Mouse (Mus musculus) ES-E14 (cell line): ENCODE measurements around the gene Pum1. TPM values are rescaled to one million over a fixed set of nuclear protein-coding genes. Genes with fewer than 3 reads are reported as not detected.

Experiments
- DNase-seq: peaks from one replicate; pipeline ENCODE4 v3.0.0-alpha.2; 2013; ENCODE audit warnings: low read depth, low spot score
- H3K27ac ChIP-seq: 2 replicates; pipeline ENCODE4 v1.5.1; 2012; ENCODE audit warnings: low read depth, mild to moderate bottlenecking, low read length, moderate library complexity, mixed read lengths; ENCODE audit not compliant: poor library complexity, insufficient read depth, severe bottlenecking
- H3K36me3 ChIP-seq: 2 replicates; pipeline ENCODE4 v1.6.1; 2012; ENCODE audit warnings: mild to moderate bottlenecking, low read length, moderate library complexity, mixed read lengths; ENCODE audit not compliant: control insufficient read depth, poor library complexity, insufficient read depth, severe bottlenecking
- H3K4me1 ChIP-seq, 2 experiments: fragments of 150-350 bp in 1 of 2; sonication (generic) in 1 of 2; 2 replicates each; pipeline ENCODE4 v1.6.1; 2012; ENCODE audit warnings: low read length in 2 of 2, mild to moderate bottlenecking in 1 of 2, mixed read lengths in 1 of 2; ENCODE audit not compliant: control insufficient read depth in 2 of 2, insufficient read depth in 2 of 2, poor library complexity in 1 of 2
- H3K4me3 ChIP-seq, 2 experiments: fragments of 150-350 bp in 1 of 2; sonication (generic) in 1 of 2; 2 replicates each; pipeline ENCODE4 v1.5.1; 2012; ENCODE audit warnings: low read length in 2 of 2, low read depth in 1 of 2, mild to moderate bottlenecking in 1 of 2, mixed read lengths in 1 of 2; ENCODE audit not compliant: insufficient read depth in 1 of 2, poor library complexity in 1 of 2, severe bottlenecking in 1 of 2
- H3K9ac ChIP-seq: 2 replicates; pipeline ENCODE4 v1.6.1; 2012; ENCODE audit warnings: low read depth, mild to moderate bottlenecking, low read length, mixed read lengths; ENCODE audit not compliant: poor library complexity, insufficient read depth, severe bottlenecking
- H3K9me3 ChIP-seq: fragments of 150-350 bp; sonication (generic); 2 replicates; pipeline ENCODE4 v1.6.1; 2012; ENCODE audit warnings: low read depth, mild to moderate bottlenecking, low read length; ENCODE audit not compliant: control insufficient read depth, insufficient read depth
- CHD2 ChIP-seq: IDR thresholded peaks from 2 replicates; pipeline ENCODE4 v1.6.1; 2014; ENCODE audit warnings: mild to moderate bottlenecking, low read depth, low read length, inconsistent platforms
- HCFC1 ChIP-seq: IDR thresholded peaks from 2 replicates; pipeline ENCODE4 v1.6.1; 2012; ENCODE audit warnings: low read length, inconsistent platforms, borderline replicate concordance; ENCODE audit not compliant: insufficient read depth
- MAFK ChIP-seq: IDR thresholded peaks from 2 replicates; pipeline ENCODE4 v1.6.1; 2014; ENCODE audit warnings: mild to moderate bottlenecking, low read depth, low read length, inconsistent platforms; ENCODE audit not compliant: insufficient read depth
- ZC3H11A ChIP-seq: IDR thresholded peaks from 2 replicates; pipeline ENCODE4 v1.6.1; 2012; ENCODE audit warnings: low read depth, mild to moderate bottlenecking, inconsistent platforms, low read length, borderline replicate concordance
- ZNF384 ChIP-seq: IDR thresholded peaks from 2 replicates; pipeline ENCODE4 v1.6.1; 2012; ENCODE audit warnings: low read depth, low read length, inconsistent platforms
- in situ Hi-C, 2 experiments: fragments of 600-800 bp; cut with MboI; formaldehyde crosslinking; loops; one replicate each; pipeline ENCODE4 v1.15.1; 2025; ENCODE audit warnings: low sequenced_read_pairs in 2 of 2, inconsistent platforms in 1 of 2; ENCODE audit not compliant: unreplicated experiment in 2 of 2
- total RNA-seq: library from RNA; depleted of rRNA; stranded (reverse); fragments of 300-350 nt; gene quantifications from 2 replicates; pipeline ENCODE4 v1.2.3, GENCODE M21; 2012

Pum1 gene
- total RNA-seq, 1 experiment: 101 TPM

- Histone ChIP-seq H3K9ac (no peak overlapping the region), H3K27ac (no peak overlapping the region), H3K4me3 (no peak overlapping the region), H3K9me3 (no peaks in the 10 kb centered on the region), H3K4me1 (peaks cover 0 to 7% of the 10 kb centered on the region in 2 experiments; a peak in 1 of 4 replicates), H3K36me3 (peaks cover 57% of the 10 kb centered on the region)
- DNase-seq: no peak
- TF ChIP-seq HCFC1 (no peak), MAFK (no peak), CHD2 (no peak), ZNF384 (no peak), ZC3H11A (no peak)
- in situ Hi-C loops: no loop called here
These were observed 111.7 kb downstream of the Pum1 start for GRCm38 (mm10) chr4:130774822-130775221.

DNA sequence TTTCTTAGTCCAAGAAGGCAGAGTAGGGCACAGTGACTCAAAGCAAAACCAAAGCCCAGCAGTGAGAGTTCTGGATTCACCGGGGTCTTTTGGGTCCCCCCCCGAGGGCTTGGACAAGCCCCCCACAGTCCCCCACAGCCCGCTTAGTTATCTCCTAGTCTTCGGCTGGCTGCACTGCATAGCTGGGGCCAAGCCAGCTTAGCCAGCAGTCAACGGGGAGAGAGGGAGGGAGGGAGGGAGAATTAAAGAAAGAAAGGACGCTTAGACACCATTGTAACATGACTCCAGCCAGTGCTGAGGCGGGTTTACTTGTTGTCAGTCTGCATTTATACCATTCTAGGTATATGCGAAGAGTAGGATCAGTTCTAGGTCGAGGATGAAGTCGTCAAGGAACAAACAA is 114.5 kb downstream of the Pum1 start:
- no peak for DNase-seq
- peaks cover 7 to 8% of the 10 kb centered on the region in 2 experiments; a peak in 3 of 4 replicates for H3K4me1 ChIP-seq
- H3K27ac ChIP-seq: no peak overlapping the region
- in situ Hi-C loops: no loop called here
- TF ChIP-seq ZC3H11A (no peak), HCFC1 (no peak), CHD2 (no peak)
- H3K36me3 ChIP-seq: peaks cover 50% of the 10 kb centered on the region
- no peak overlapping the region for H3K4me3 ChIP-seq
- no peak overlapping the region for H3K9ac ChIP-seq
- no peaks in the 10 kb centered on the region for H3K9me3 ChIP-seq

DNA sequence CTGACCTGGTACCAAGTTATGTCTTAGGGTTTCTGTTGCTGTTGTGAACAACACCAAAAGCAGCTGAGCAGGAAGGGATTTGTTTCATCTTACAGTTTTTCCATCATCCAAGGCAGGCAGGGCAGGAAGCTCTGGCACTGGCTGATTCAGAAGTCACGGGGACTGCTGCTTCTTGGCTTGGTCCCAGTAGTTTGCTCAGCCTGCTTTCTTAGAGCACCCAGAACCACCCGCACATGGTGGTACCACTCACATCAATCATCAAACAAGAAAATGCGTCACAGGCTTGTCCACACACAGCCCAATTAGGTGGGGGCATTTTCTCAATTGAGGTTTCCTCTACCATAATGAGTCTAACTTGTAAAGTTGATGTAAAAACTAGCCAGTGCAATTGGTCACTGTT is 115.9 kb downstream of the Pum1 start:
- in situ Hi-C loops: no loop called here
- Histone ChIP-seq H3K9ac (no peak overlapping the region), H3K9me3 (no peaks in the 10 kb centered on the region), H3K36me3 (peaks cover 38% of the 10 kb centered on the region), H3K4me1 (peaks cover 7 to 8% of the 10 kb centered on the region in 2 experiments; a peak in 3 of 4 replicates), H3K27ac (no peak overlapping the region), H3K4me3 (no peak overlapping the region)
- no peak for DNase-seq
- TF ChIP-seq ZC3H11A: no peak
- no peak for TF ChIP-seq HCFC1
- TF ChIP-seq CHD2: no peak

- peaks cover 20% of the 10 kb centered on the region for H3K36me3 ChIP-seq
- TF ChIP-seq MAFK (no peak), ZNF384 (no peak), HCFC1 (no peak), ZC3H11A (no peak), CHD2 (no peak)
- peaks cover 0 to 8% of the 10 kb centered on the region in 2 experiments; a peak in 3 of 4 replicates for H3K4me1 ChIP-seq
- no peak overlapping the region for H3K4me3 ChIP-seq
- H3K9me3 ChIP-seq: no peaks in the 10 kb centered on the region
- no peak overlapping the region for H3K9ac ChIP-seq
- H3K27ac ChIP-seq: no peak overlapping the region
- in situ Hi-C loops: loop anchor here in 1 of 2 experiments (10.0 kb wide), 1 partner anchor 102 kb away; no protein-coding TSS in a partner anchor
- DNase-seq: no peak
These were observed 119.4 kb downstream of the Pum1 start for GRCm38 (mm10) chr4:130782492-130782891.

DNA sequence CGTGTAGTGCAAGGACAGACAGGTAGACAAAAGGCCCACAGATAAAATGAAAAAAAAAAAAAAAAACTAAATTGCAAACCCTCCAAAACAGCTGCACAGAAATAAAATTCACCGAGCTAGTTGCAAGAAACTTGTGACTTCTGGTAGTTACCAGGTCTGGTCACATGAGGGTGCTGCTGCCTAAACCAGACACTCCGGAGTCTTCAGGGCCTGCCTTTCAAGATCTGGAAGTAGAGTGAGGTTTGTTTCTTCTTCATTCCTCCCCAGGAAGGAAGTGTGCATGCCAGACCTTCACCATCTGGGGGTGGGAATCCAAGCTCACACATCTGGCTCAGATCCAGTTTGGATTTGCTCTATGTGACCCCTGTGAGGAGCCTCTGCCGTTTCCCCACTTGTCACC is 121.6 kb downstream of the Pum1 start:
- in situ Hi-C loops: loop anchor here (5.0 to 10.0 kb wide), 3 partner anchors 93 to 163 kb away; no protein-coding TSS in a partner anchor
- H3K9ac ChIP-seq: no peak overlapping the region
- peak; percentile 31 for DNase-seq

More for the DNA sequence above, 121.6 kb downstream of the Pum1 start:
- Histone ChIP-seq H3K36me3 (peaks cover 9% of the 10 kb centered on the region), H3K27ac (no peak overlapping the region), H3K4me3 (no peak overlapping the region), H3K9me3 (no peaks in the 10 kb centered on the region), H3K4me1 (peaks cover 0 to 8% of the 10 kb centered on the region in 2 experiments; a peak in 3 of 4 replicates)
- TF ChIP-seq HCFC1 (no peak), ZNF384 (peak; percentile 44; the same call in 1 of the 2 replicates), CHD2 (no peak)
